Mouse (Mus musculus): ENCODE measurements around the gene Prss35.

Gene Prss35

DNA sequence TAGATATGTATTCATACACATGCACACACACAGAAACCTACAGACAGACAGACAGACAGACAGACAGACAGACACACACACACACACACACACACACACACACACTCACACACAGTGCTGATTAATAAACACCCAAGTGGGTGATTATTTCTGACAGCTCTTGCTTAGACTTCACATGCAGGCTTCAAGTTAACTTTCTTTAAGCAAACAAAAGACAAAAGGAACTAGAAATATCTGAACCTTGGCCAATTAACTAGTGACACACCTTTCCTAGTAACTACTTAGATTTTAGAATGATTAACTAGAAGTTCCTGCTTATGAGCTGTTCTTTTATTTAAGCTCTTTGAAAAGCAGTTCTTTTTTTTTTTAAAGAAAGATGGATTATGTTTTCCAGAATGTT is 9.1 kb upstream of the Prss35 start:
- DNase-seq (ENCODE audit: low read depth, low spot score), result no peak

DNA sequence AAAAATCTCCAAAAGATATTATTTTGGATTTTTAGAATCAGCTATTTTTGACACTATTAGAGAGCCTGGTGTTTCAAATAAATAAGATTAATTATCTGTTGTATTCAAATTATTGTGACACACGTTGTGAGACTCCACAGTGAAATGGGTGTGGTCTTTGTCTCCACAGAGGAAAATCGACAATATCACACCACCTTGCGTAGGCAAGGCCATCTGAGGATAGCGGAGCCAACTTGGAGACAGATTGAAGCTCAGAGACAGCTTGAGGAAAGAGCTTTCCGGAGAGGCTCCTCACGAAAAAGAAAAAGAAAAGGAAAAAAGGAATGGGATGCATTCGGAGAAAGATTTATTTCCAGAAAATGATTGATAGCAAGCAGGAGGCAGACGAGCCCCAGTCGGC is 8.7 kb upstream of the Prss35 start:
- peak; percentile 35 for DNase-seq (ENCODE audit: low read depth, low spot score)

DNA sequence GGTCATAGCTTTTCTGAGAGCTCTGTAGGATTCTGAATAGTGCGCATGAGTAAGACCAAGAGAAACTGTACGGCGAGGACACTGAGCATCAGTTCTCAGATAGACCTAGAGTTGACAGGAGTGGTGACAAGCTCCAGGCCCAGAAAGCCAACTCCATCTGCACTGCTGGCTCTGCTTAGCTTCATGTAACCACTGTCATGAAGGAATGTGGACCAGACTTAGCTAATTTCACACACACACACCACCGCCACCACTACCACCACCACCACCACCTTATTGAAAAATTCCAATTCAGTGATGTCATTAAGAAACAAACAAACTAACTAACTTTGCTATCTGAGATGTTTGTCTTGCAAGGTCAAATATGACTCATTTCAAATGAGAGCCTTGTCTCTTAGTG is 6.5 kb upstream of the Prss35 start:
- DNase-seq (ENCODE audit: low read depth, low spot score), result no peak

DNA sequence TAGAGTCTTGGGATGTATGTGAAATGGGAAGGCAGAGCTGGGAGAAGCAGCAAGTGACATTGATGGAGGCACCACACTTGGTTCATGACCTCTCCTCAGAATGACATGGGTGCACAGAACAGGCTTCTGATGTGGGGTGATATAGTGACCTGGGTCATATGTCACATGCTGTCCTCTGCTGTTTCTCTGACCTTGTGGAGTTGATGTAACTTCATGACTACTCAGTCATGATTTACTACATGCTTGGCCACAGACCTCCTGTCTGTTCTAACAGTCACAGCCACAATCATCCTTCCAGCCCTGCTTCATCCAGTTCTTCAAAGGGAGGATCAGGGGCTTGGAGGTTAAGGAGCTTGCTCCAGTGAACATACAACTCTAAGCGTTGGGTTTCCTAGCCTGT is 5.4 kb upstream of the Prss35 start:
- no peak for DNase-seq (ENCODE audit: low read depth, low spot score)

DNA sequence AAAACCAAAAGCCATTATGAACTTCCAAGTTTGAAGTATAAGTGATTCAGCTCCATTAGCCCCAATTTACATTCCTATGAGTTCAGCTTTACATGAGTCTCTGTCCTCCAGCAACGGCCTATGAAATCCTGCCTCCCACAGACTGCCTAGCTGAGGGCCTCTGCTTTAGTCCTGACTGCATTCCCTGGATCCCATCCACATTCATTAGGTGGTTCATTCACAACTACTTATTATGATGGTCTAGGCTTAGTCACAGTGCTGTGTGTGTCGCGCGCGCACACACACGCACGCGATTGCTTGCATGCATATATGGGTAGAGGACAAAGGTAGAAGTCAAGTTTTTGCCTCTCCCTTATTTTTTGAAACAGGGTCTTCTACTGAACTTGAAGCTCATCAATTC is 4.6 kb upstream of the Prss35 start:
- DNase-seq (ENCODE audit: low read depth, low spot score), result peak; percentile 46

DNA sequence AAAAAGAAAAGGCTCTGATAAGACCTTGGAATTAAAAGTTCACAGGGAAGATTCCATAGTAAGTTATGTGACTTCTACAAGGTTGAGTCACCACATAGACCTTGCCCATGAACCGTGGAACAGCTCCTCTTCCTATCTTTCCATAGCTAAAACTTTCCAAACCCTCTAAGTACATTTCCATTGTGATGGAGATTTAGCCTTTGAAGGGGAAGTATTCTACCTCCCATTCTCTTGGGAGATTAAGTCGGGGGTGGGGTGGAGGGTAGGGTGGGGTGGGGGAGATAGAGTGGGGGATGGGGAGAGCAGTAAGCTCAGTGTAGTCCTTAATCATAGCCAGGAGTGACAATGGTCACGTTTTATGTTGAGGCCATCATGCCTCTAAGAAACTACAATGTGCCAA is 3.5 kb upstream of the Prss35 start:
- DNase-seq (ENCODE audit: low read depth, low spot score), result no peak

DNA sequence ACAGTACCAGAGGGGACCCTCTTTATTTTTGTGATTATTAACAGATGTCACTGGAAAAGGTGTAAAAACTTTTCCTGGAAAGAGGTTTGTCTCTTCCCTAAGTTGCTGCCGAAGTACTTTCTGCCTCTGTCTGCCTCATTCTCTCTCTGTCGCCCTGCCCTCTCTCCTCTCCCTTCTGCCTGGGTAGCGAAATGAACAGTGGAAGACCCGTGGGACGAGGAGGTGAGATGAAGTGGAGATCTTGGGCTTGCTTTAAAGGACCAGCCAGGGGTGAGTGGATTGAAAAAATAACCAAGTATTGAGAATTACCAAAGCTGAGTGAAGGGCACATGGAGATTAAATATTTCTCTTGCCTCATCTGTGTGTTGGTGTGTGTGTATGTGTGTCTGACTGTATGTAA is 592 bp downstream of the Prss35 start:
- DNase-seq (ENCODE audit: low read depth, low spot score), result no peak

DNA sequence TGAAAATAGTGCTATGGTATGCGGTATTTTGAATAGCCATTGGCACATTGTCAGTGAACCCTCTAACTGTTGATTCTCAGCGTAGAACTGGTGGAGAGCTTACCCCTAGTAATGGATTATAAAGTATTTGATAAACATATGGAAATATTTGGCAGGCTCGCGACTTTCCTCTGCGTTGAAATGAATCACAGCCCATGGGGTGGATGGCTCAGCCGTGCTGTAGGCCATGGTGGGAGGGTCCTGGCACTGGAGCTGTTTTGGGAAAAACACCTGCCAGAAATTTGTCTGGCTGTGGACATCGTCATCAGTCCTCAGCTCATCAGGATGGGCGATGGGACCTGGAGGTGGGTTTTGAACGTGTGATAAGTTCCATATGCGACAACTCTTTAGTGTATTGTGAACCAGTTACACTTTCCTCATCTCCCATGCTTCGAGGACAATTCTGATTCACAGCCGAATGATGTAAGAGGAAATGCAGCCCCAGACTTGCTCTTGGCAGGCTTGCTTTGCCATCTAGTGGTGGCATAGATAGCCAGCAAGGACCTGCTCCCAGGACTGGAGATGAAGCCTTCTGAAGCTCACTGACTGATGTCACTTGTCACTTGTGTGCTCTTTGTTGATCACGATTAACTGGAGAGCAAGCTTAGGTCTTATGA is 2.6 kb downstream of the Prss35 start:
- peak; percentile 95 for DNase-seq (ENCODE audit: low read depth, low spot score)

DNA sequence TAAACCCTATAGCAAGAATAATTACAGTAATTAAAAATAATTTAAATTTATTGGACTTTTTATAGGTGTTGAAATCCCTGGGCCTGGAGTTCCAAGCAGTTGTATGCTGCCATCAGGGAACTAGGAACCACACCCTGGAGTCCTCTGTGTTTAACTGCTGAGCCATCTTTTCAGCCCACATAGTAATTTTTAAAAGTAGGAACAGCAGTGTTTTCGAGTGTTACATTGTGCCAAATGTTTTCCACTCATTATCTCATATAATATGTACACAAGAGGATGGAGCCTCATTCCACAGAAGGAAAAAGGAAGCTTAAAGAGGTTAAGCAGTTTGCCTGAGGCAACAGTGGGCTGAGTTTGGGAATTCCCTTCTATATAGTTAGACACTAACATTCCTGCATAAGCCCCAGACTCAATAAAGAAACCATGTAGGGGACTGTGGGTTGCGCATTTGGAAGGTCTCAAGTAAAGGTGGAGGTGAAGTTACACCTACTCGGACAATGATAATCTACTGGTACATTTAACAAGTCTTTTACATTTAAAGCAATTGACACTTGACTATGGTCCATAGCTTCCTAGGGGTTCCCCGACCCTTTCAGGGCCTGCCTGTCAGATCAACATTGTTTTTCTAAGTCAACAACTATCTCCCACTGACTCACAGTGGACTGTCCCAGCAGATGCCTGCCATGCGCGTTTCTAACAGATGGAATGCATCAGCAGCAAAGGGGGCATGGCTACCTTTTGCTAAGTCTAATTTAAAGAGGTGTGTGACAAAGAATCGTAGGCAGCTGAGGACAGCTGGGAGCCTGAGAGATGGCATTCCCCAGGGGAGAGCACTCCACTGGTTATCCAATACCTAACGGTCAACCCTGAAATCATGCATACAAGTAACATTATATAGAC is 19.3 kb downstream of the Prss35 start:
- DNase-seq (ENCODE audit: low read depth, low spot score), result peak; percentile 37

DNA sequence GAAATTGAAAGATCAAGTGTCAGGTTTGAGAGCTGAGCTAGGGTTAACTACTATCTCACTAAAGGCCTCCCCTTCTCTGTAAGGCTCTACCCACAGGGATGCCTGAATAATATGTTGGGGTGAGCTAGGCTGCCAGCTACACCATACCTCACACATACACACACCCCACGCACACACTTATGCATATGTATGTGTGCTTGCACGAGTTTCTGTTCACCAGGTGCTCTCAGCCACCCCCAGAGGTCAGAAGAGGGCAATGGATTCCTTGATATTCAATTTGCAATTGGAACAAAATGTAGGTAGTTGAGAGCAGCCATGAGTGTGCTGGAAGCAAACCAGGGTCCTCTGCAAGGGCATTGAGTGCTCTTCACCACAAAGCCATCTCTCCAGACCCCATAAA is 20.6 kb downstream of the Prss35 start:
- peak; percentile 30 for DNase-seq (ENCODE audit: low read depth, low spot score)

DNA sequence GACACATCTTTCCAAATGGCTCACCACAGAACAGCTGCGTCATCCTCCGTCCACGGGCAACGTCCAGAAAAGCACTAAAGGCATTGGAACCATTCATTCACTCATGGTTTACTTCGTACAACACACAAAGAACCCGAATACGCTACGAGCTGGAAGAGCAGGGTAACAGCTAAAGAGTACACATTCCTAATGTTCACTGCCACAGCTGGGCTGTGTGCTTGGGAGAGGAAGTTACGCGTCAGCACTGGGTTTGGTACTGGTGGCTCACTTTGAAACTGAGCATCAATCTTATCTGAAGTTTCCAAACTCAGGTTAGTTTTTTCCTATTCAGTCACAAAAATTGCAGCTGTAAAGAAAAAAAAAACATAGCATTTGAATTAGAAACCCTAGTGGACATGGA is 23.5 kb downstream of the Prss35 start:
- DNase-seq (ENCODE audit: low read depth, low spot score), result no peak

DNA sequence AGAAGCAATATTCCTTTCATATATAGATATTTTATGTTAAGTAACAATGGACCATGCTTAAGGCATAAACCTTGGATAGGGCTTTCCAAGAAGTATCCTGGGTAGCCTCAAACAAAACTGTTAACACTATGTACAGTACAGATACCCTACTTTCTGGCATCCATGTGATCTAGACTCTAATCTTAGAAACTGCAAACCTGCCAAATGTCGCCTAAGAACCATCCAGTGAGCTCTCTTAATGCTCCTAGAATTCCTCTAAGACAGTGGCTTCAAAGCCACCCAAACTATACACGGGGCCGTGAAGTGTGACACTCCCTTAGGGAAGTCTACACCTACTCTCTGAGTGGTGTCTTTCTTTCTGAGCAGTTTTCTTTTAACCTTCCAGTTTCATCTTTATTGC is 29.4 kb downstream of the Prss35 start:
- DNase-seq (ENCODE audit: low read depth, low spot score), result peak; percentile 37

DNA sequence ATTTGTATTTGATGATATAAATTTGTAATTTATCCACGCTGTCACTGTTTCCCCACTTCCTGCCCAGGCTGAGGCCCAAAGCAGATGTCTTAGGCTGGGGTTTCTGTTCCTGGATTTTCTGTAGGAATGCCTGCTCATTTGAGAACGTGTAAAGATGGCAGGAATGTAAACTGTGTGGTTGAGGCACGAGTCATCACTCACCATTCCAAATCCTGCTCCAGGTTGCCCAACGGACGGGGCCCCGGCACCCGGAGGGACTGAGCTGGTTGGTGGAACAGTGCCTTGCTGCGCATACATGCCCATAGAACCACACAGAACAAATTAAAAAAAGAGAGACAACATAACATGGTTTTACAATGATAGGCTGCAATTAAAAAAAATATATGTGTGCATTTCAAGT is 30.5 kb downstream of the Prss35 start:
- DNase-seq (ENCODE audit: low read depth, low spot score), result no peak

DNA sequence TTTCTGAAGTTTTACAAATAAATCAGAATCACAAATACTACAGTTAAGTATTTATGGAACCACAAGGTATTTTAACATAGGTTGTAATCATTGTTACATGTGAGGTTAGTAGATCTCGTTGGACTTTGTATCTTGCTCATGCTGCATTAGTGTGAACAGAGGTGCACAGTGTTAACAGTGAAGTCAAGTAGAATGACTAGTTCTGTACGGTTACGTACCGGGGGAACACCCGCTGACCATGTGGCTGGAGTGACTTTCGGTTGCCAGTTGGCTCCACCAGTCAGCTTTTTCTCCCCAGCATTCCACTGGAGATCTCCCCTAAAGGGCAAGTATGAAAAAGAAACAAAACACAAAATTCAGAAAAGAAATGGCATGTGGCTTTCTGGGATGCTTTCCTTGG is 31.9 kb downstream of the Prss35 start:
- no peak for DNase-seq (ENCODE audit: low read depth, low spot score)

DNA sequence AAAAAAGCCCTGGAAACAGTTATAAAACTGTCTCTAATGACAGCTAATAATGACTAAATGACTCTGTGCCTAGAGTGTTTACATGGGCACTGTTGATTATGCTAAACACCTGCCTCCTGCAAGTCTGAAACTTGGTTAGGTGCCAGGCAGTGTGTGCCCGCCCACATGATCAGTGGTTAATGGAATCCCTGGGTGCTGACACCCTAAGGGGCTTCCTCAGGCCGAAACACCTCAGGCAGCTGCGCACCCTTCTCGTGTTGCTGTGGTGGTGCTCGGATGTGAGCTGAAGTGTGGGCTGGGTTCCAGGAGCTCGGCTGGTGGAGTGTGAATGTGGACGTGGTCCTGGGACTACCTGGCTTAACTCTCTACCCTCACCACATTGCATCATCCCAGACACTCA is 33.9 kb downstream of the Prss35 start:
- no peak for DNase-seq (ENCODE audit: low read depth, low spot score)

DNA sequence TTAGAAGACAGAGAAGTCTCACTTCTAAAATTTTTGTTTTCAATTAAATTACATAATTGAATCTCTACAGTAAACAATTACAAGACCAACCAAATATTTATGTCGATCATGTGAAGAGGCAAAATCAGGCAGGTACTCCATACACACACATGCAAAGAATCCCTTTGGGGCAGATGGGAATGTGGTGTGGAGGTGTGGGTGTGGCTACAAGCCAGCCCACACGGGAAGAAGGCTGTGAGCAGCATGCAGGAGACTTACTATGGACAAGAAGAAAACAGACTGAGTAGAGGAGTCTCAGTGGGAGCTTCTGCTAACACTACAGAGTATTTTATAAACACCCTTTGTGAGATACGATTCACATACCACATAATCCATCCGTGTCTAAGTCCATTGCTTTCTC is 34.8 kb downstream of the Prss35 start:
- DNase-seq (ENCODE audit: low read depth, low spot score), result peak; percentile 58

DNA sequence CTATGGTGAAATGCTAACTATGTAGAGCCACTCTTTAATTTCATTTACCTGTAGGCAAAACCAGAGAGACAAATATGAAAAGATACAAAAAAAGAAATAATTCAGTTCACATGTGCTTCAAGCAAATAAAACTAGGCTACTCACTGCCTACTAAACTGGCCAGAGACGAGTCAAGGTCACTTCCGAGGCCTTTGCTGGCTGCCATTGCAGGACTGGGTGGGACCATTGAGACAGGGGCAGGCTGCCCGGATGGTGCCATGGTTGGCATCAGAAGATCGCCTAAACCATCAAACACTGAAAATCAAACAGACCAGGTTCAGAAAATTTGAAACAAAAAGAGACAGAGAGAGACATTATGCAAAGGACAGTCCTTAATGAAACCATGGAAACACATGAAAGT is 38.0 kb downstream of the Prss35 start:
- no peak for DNase-seq (ENCODE audit: low read depth, low spot score)

DNA sequence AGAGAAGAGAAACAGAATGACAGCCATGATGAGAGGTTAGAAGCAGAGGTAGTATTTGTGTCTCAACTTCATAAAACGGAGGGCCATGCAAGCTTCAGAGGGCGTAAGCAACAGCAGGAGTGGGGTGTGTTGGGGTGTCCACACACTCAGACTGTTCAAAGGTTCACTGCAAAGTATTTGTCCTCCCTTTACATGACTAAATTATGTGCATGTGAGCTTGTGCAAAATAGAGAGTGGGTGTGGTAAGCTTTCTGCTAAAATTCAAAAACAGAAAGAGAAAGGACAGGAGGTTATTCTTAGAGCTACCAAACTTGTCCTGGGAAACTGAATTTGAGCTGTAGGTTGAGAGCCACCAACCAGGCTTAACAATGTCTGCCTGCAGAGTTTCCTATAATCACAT is 39.4 kb downstream of the Prss35 start:
- peak; percentile 51 for DNase-seq (ENCODE audit: low read depth, low spot score)

DNA sequence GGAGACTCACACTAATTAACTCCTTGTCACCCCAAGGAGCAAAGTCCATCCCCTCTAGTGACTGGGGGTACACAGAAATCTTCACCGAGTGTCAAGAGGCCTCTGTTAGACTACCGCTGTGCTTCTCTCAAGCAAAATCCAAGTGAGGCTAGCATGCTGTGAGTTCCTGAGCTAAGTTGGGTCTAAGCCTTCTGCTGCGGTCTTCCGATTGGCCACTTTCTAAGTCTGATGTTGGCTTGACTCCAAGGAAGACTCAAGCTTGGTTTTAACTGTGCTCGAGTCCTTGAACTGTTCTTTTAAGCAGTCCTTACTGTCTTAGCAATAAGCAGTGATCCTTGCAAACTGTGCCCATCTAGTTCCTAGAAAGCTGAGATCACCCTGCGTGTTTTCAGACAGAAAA is 45.7 kb downstream of the Prss35 start:
- DNase-seq (ENCODE audit: low read depth, low spot score), result peak; percentile 49

DNA sequence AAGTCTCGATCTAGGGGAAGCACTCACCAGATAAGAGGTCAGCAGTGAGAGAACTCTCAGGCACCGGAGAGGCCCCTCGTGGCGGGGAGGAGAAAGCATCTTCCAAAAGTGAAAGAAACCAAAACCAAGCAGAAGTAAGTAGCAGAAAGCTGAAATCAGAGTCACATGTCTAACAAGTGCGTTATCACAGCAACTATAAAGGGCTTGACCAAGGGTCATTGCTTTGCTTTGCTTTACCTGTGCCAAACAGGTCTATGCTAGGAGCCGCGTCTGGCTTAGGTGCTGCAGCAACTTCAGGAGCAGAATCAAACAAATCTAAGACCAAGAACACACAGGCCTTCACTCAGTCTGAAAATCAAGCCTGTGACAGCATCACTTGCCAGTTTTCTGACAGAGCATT is 48.5 kb downstream of the Prss35 start:
- DNase-seq (ENCODE audit: low read depth, low spot score), result no peak

DNA sequence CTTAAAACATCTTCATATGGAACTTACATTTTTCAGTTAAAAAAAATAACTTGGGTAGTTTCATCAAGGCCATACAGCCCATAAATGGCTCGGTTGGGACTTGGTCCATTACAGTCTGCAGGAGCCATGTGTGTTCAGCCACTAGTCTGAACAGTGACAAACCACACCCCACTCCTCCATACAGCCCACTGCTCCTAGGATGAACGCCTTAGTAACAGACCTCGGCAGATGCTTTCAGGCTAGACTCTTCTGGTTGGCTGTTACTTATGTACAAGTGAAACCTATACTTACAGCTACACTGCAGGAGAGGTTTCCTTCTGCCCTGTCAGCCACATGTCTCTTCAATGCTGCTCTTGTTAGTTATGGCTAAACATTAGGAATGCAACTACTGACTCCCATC is 51.8 kb downstream of the Prss35 start:
- DNase-seq (ENCODE audit: low read depth, low spot score), result peak; percentile 66

DNA sequence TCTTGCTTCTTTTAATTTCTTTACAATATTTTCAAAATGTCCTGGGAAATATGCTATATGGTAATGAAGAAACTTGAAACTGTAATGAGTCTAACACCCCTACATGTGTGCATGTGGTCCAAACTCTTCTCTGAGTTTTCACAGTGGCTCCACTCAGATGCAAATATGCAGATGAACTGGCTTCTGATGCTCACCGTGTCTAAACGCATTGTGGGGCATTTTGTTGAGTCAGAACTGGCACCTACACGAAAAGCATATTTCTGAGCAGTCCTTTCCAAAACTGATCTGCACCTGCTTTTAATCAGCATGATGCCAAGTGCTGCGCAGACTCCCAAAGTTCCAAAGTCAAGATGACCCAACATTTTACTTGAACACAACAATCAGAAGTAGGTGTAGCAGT is 54.1 kb downstream of the Prss35 start:
- peak; percentile 51 for DNase-seq (ENCODE audit: low read depth, low spot score)

DNA sequence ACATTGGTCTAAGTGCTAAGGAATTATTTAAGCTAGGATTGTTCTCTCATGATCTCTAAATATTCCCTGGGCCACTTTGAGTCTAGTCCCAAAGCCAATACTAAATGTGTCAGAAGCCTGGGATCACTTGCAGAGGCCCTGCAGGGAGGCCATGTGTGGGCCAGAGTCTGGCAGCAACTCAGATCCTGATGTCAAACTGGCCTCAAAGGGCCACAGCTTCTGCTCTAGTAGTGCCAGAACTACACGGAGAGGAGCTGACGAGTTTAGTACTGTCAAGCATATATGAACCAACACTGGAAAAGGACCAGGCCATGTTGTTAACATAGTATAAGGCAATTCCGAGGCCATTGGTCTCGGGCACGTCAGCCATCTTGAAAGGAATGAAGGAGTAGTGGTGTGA is 54.7 kb downstream of the Prss35 start:
- peak; percentile 59 for DNase-seq (ENCODE audit: low read depth, low spot score)

Data from brain, adult 2 months (tissue).